Mouse (Mus musculus): ENCODE data around the gene Hinfp.
"Not testable (repeated sequence)": the region's sequence is repeated elsewhere in the genome, so short reads cannot be mapped to it uniquely, and the experiment has no call there.

Hinfp gene

DNA sequence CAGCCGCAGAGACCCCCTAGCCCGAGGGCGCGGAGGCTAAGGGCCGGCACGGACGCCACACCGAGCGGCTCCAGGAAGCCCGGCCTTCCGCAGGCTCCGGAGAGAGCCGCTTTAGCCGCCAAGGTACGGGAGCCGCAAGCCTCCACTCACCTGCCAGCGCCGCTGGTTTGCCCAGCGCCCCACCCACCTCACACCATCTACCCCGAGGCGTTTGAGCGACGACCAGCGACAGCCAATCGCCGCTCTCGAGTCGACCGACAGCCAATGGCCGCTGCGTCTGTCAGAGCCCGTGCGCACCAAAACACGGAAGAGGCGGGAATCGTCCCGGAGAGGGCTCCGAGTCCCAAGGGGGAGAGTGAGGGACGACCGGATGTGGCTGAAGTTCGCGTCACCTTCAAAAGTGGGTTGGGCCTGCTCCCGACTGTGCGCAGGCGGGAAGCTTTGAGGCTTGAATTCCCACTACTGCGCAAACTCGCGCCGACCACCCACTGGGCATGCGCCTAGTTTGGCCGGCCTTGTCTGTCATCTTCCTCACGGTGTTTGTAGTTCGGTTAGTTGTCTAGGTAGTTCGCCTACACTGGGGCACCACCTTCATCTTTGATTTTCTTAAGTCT is at the start of gene Hinfp:
Hinfp (minus strand) TSS at position 206 of the 614 bp plus-strand sequence.
- peak; percentile 99 for DNase-seq

DNA sequence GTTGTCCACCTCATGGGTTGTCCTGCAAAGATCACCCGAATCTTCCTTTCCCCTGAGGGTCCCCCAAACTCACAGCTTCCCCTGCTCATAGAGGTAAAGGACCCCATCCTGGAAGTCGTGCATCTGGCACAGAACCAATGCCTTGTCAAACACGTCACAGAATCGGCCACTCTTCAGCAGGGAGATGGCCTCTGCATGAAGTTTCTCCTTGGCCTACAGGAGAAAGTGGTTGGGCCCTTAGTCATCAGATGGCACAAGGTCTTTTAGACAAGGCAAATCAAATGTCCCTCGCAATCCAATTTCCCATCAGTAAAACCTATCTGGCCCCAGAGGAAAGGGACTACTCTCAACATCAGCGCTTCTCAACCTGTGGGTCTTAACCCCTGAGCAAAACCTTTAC is 47.7 kb upstream of the Hinfp start:
- DNase-seq = no peak

DNA sequence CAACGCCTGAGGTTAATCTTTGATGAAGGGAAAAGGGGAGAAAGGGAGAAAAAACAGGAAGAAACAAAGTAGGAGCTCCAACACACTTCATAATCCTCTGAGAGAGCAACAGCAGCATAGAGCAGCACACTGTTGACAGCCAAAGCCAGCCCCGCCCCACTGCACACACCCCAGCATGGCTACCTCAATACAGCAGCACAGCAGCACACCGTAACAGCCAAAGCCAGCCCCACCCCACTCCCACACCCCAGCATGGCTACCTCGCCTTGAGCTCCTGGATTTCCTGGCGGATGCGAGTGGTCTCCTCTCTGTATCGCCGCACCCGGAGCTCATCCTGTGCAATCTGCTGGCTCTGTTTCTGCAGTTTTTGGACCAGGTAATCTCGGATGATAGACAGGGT is 46.9 kb upstream of the Hinfp start:
- DNase-seq = no peak

DNA sequence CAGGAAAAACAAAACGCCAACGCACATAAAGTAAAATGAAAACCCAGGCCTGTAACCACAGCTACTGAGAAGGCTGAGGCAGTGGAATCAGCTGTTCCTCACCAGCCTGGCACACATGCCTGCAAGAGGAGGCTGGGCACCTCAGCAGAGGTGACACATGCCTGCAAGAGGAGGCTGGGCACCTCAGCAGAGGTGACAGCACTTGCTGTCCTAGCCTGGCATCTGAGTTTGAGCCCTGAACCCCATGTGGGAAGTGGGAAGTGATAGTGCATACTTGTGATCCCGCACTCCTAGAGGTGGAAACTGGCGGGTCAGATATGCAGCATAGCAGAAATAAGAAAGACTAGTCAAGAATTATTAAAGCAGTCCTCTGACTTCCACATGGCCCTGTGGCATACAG is 45.9 kb upstream of the Hinfp start:
- no peak for DNase-seq

DNA sequence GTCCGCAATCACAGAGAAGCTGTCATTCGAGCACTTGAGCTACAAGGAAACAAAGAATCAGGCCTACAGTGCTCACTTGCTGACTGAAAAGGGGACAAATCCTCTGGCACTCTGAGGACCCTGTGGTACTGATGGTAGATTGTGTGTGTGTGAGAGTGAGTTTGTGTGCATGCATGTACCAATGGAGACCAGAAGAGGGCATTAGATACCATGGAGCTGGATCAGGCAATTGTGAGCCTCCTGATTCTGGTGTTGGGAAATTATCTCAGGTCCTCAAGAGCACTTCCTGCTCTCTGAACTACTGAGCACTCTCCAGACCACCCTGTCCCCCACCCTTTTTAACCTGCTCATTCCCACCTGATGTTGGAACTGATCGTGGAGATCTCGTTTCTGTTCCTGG is 43.1 kb upstream of the Hinfp start:
- DNase-seq = no peak

DNA sequence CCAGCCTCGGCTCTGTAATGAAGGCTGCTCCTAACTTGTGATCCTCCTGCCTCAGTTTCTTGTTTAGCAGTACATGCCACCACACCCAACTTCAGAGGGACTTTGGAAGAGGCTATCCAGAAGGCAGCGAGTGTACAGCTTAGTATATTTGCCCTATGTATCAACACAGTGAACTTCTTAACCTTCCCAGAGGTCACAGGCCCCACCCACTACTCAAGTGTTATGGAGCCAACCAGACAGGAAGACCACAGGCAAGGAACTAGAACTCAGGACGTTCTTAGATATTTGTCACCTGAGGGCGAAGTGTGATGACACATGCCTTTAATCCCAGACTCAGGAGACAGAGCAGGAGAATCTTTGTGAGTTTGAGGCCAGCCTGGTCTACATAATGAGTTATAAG is 42.1 kb upstream of the Hinfp start:
- DNase-seq = no peak

DNA sequence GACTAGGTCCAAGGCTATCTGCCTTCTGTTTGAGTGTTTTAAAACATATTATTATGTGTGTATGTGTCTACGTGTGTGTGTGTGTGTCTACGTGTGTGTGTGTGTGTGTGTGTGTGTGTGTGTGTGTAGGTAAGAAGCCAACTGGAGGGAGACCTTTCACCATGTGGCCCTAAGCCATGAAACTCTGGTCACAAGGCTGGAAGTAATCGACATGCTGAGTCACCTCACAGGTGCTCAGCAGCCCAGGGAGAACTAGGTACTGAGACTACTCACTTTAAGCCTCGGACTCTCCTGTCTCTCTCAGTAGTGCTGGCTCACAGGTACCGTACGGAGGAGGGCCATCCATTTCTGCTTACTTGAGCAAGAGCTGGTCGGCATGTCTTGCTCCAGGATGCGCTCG is 41.7 kb upstream of the Hinfp start:
- DNase-seq = no peak

DNA sequence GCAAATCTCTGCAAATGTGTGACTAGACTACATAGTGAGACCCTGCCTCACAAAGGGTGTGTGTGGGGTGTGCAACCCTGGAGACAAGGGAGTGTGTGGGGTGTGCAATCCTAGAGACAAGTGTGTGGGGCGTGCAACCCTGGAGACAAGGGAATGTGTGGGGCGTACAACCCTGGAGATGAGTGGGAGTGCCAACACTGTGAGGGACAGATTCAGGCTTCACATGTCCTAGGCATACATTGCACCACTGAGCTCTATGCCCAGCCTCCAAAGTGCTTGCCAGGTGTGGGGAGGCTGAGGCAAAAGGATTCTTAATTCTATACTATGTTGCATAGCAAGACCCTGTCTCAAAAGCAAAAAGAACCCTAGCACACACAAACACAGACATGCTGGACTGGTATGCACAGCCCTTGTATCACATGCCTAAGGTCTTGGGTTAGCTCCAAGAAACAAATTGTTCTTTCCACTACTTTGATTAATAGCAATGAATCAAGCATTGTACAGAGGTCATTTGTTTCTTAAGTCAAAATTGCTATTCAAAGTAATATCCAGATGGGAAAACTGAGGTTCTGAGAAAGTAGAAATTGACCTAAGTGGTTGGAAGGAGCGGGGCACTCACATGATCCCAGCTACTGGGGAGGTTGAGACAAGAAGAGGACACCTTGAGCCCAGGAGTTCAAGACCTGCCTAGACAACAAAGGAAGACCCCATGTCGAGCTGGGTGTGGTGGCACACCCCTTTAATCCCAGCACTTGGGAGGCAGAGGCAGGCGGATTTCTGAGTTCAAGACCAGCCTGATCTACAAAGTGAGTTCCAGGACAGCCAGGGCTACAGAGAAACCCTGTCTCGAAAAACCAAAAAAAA is 40.3 kb upstream of the Hinfp start:
- DNase-seq = no peak

DNA sequence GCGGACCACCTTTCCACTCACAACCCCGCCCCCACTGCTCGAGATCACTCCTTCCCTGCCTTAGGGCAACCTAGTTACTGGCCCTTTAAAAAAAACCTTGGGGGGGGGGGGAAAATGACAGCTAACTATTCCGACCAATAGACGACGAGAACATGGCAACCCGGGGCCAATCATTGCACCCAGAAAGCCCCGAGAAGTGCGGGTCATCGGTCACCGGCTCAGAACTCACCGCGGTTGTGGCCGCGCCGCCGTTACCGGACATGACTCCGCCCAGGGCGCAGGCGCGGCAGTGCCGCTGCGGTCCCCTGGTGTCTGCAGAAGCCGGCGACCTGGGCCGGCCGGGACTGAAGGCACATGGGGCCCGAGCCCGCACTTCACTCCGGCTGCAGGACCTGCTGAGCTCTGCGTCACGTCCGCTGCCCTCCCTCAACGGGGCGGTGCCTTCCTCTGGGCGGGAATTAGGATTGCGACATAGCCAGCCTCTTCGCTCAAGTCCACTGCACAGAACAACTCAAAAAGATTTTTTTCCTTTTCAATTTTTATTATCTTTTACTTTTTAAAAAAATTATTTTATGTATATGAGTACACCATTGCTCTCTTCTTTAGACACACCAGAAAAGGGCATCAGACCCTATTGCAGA is 38.4 kb upstream of the Hinfp start, which contains the start of gene Hmbs:
Hmbs (minus strand) TSS at position 448 of the 641 bp plus-strand sequence.
- DNase-seq = peak; percentile 85

DNA sequence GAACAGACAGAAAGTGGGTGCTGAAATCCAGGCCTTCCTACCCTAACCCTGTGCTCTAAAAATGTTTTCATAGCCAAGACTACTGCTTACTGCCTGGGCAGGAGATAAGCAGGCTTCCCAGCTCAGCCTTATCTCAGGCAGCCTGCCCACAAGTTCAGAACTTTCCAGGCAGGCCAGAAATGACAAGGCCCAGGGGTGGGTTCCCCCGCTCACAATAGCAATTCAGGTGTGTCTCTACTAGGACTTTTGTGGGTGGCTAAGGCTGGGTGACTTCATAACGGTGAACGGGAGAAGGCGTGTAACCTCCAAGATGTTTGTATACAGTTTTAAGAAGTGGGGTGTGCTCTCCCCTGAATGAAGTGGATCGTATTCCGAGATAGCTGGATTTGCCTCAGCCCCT is 37.8 kb upstream of the Hinfp start:
- no peak for DNase-seq

DNA sequence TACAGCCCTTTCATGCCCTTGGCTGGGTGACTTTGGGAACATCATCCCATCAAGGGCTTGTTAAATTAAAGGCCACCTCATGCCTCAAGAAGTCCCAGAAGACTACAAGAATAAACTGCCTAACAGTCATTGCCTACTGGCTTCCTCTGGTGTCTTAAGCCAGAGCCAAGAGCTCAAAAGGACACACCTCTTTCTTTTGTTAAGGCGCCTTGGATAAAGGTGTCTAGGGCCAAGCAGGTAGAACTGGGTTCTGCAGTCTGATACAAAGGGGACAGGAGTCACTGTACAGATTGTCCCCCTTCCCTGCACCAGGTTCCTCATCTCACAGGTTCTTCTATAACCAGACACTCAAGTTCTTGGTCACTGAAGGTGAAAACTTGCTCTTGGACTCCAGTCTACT is 37.1 kb upstream of the Hinfp start:
- no peak for DNase-seq

DNA sequence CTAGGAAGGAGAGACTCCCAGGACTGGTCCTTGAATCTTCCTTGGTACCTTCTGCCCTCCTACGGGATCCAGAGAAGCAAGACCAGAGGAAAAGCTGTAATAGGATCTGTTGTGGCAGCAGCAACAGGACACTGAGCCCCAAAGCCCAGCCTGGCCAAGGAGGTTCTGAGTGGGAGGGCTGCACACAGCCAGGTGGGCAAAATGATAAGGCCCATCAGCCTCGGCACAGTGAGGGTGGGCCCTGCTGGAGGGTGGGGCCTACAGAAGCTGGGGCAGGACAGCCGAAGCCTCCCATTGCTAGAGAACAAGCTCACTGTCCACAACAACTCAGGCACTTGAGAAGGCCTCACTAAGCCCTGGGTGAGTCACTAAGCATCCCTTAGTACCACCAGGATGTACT is 36.7 kb upstream of the Hinfp start:
- no peak for DNase-seq

DNA sequence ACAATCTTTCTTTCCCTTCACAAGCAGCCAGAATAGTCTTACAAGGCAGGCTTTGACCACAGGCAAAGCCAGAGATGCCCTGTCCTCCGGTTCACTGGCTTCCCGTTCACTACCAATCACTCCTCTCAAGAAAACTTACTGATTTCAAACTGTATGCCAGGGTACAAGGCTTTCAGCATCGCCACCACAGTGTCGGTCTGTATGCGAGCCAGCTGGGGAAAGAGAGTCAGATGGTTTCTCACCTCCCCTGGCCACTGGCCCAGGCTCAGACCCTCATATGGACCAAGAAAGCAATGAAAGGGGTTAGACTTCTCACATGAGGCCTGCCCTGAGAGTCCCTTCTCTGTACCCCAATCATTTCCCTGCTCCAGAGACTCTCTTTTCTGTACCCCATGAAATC is 36.0 kb upstream of the Hinfp start:
- DNase-seq = no peak

DNA sequence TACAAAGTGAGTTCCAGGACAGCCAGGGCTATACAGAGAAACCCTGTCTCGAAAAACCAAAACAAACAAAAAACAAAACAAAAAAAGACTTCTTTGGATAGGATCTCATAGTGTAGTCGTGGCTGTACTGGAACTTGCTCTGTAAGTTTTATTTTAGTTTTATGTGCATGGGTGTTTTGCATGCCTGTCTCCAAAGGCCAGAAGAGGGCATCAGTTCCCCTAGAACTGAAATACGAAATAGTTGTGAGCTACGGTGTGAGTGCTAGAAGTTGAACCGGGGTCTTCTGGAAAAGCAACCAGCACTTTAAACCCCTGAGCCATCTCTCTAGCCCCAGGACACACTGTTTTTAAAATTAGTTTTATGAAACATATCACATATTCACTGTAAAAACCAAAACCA is 33.1 kb upstream of the Hinfp start:
- DNase-seq = no peak

DNA sequence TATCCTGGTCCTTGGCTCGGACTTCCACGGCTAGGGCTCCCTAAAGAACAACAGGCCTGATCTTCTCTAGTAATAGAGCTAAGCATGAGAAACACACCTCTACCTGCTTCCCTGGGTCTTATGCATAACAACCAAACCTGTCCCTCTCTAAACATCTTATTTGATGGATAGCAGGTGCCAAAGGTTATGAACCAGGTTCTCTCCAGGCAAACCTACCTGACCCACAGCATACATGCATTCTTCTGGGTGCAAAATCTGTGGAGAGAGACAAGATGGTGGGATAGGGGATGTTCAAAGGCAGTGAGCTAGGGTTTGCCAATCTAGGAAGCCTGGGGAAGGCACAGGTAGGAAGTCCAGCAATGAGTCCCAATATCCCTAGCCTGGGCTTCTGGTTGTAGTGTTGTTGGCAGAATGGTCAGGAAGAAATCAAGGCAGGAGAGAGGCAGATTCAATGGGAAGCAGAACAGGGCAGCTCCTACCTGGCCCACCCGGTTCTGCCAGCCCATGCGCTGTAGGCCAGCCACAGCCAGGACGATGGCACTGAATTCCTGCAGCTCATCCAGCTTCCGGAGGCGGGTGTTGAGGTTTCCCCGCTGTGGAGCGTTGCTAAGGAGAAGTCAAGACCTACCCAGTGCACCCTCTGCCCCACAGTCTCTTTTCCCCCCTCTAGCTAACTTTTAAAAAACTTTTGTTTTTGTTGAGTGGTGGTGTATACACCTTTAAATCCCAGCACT is 32.1 kb upstream of the Hinfp start:
- DNase-seq = no peak

DNA sequence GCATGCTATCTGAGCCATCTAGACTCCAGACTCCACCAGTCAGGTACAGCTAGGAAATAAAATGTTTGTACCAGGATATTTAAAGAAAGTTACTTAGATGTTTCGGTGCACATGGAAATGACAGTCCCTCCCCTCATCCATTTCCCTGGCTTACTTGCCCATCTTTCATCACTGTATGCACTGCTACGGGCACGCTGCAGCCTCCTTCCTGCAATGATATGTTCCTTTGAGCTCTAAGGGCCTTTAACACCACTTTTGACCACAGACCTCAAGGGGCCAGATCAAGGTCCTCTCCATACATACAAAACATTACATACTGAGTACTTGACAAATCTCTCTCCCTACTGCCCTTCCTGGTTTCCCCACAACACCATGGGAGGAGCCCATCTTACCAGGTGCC is 31.5 kb upstream of the Hinfp start:
- no peak for DNase-seq

DNA sequence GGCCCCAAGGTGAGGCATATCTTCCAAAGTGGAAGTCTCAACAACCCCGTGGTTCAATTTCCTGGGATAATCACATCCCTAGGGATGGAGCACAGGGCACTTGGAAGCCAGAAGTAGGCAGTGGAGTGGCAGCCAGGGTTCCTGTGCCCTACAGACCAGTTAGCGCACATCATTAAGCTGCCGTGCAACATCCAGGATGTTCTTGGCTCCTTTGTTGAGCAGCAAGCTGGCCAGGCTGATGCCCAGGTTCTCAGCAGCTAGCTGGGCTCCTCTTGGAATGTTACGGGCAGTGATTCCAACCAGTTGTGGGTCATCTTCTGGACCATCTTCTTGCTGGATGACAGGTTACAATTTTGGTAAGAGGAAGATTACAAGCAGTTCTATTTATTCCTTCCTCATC is 31.0 kb upstream of the Hinfp start:
- DNase-seq = not testable (repeated sequence)

DNA sequence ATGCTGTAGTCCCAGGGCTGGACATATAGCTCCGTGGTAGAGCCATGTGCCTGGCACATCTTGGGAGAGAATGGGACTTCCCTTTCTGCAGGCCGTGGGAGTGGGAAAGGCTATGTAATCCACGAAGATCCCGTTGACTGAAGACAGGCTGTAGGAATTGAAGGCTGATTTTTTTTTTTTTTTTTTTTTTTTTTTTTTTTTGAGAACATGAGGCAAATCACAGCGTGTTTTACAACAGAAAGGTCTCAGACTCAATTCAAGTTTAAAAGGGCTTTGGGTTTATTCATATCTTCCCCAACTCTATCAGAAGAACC is 30.6 kb upstream of the Hinfp start:
- DNase-seq = no peak

DNA sequence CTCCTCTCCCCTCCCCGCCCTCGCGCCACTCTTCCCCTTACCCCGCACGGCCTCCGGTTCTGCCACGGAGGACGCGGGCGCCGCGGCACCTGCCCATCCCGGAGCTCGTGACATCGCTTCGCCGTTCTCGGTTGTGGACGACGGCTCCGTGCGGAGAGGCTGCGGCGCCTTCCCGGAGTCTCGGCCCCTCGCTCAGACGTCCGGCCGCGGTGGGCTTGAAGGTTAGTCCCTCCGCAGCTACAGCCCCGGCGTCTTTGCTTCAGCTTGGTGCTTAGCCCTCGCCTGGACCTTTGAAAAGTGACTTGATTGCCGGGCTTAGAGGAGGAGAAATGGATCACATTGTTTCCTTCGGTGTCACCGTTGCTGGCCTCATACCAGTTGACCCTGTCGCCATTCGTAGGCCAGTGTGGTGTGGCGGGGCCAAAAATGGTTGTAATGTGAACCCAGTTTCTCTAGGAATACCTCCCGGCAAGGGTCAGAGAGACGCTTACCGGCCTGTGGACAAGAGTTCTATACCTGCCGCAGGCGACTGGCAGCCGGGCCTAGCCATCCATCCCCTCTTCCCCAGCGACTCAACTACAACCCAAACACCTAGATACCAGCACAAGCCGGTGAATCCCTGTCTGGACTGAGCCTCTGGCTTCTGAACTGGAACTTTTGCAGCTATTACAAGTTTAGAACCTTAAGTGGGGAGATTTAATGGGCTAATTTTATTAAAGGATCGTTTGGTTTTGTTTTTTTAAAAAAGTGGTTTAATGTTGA is 30.0 kb upstream of the Hinfp start:
- DNase-seq = peak; percentile 53

DNA sequence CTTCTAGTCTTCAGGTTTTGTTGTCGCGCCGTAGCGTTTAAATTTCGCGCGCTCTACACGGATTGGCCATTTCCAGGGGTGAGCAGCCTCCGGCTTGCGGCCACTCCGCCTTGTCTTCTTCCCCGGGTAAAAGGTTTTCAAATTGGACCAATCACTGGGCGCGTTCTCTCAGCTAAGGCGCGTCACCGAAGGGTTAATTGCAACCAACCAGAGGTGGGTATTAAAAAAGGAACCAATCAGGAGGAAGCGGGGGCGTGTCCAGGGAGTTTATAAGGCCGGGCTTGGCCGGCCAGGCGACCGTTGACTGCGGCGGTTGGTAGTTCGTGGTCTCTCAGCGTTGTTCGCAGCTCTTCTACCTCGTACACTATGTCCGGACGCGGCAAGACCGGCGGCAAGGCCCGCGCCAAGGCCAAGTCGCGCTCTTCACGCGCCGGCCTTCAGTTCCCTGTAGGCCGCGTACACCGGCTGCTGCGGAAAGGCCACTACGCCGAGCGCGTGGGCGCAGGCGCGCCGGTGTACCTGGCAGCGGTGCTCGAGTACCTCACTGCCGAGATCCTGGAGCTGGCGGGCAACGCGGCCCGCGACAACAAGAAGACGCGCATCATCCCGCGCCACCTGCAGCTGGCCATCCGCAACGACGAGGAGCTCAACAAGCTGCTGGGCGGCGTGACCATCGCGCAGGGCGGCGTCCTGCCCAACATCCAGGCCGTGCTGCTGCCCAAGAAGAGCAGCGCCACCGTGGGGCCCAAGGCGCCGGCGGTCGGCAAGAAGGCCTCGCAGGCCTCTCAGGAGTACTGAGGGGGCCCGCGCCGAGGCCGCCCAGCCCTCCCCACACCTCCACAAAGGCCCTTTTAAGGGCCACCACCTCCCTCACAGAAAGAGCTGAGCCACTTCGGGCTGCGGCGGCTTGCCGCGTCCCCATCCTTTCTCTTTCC is 29.2 kb upstream of the Hinfp start, which contains the start of gene H2afx:
H2afx (plus strand) TSS at position 299 of the 935 bp plus-strand sequence.
- peak; percentile 100 for DNase-seq

DNA sequence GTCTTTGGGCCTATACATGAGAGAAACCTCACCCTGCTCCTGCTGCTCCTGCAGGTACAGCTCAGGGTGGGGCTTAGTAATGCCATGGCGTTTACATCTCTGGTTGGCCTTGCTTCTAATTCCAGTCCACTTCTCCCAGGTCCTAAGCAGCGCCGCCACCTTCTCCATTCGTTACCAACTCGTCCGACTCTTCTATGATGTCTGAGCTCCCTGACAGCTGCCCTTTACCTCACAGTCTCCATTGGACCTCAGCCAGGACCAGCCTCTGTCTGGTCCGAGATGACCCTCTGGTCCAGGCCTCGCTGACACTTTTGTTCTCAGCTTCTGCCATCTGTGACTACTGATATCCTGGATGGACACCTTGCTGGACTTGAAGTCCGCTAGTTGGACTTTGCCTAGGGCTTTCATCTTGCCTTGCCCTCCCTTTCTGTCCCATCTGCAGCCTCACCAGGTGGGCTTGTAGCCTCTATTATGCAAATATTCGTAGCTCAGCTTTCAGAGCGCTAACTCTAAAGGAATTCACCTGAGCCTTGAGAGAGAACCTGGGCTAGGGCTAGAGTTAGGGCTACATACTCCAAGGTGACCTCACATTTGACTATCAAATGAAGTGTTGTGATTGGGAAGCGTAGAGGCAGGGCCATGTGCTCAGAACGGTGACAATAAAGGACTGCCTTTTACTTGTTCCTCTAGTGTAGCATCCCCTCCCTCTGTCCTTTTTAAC is 27.6 kb upstream of the Hinfp start:
- peak; percentile 65 for DNase-seq
